Mouse (Mus musculus) adrenal gland, postnatal 25 days (tissue): ENCODE results near the gene Dapk3. TPM values are rescaled to one million over a fixed set of nuclear protein-coding genes. Genes with fewer than 3 reads are reported as not detected.

Experiments
- DNase-seq: peaks from one replicate; pipeline ENCODE4 v3.0.0; 2021; ENCODE audit warnings: mixed read lengths
- total RNA-seq: library from RNA; stranded (reverse); gene quantifications from 2 replicates; pipeline ENCODE4 v1.2.3, GENCODE M21; 2021

Dapk3 gene
- total RNA-seq, 1 experiment from 2014 or later, result 76.5 TPM

GRCm38 (mm10) chr10:81240876-81241275, 58.1 kb downstream of the Dapk3 start:
- DNase-seq, result peak; percentile 65

GRCm38 (mm10) chr10:81242021-81242420, 59.2 kb downstream of the Dapk3 start:
- DNase-seq, result no peak

Other genes with a start within 250 kb of the Dapk3 start
- gene Gng7, start 168.1 kb upstream of the Dapk3 start, total RNA-seq, result 4.5 and 7.8 TPM in 2 replicates
- gene Diras1, start 157.3 kb upstream of the Dapk3 start, total RNA-seq, result 1.9 and 2.9 TPM in 2 replicates
- gene Slc39a3, start 145.6 kb upstream of the Dapk3 start, total RNA-seq, result 45.1 and 80.7 TPM in 2 replicates
- 198 and 223 TPM in 2 replicates for gene Sgta, start 122.8 kb upstream of the Dapk3 start, total RNA-seq
- gene Thop1, start 113.0 kb upstream of the Dapk3 start, total RNA-seq, result 54.3 and 80.2 TPM in 2 replicates
- 1.6 and 2.7 TPM in 2 replicates for gene Creb3l3, start 84.1 kb upstream of the Dapk3 start, total RNA-seq
- gene Map2k2, start 77.1 kb upstream of the Dapk3 start, total RNA-seq, result 182 and 184 TPM in 2 replicates
- 72.8 and 96.8 TPM in 2 replicates for gene Zbtb7a, start 47.8 kb upstream of the Dapk3 start, total RNA-seq
- gene Pias4, start 15.1 kb upstream of the Dapk3 start, total RNA-seq, result 33.1 and 36.9 TPM in 2 replicates
- 1,495 and 1,572 TPM in 2 replicates for gene Eef2, start 6.4 kb upstream of the Dapk3 start, total RNA-seq
- gene 4930442H23Rik, start 844 bp downstream of the Dapk3 start, total RNA-seq, result not detected in 2 replicates
- not detected in 2 replicates for gene Nmrk2, start 19.0 kb downstream of the Dapk3 start, total RNA-seq
- 1.0 and 2.8 TPM in 2 replicates for gene Atcay, start 47.8 kb downstream of the Dapk3 start, total RNA-seq
- gene Zfr2, start 50.1 kb downstream of the Dapk3 start, total RNA-seq, result 14.0 and 22.3 TPM in 2 replicates
- 0.82 and 1.4 TPM in 2 replicates for gene Matk, start 69.9 kb downstream of the Dapk3 start, total RNA-seq
- 116 and 128 TPM in 2 replicates for gene Mrpl54, start 83.9 kb downstream of the Dapk3 start, total RNA-seq
- gene Apba3, start 84.0 kb downstream of the Dapk3 start, total RNA-seq, result 70.4 and 110 TPM in 2 replicates
- 0.18 TPM in 1 of 2 replicates, not detected in the other for gene Tjp3, start 108.6 kb downstream of the Dapk3 start, total RNA-seq
- 44.6 and 51.8 TPM in 2 replicates for gene Pip5k1c, start 110.0 kb downstream of the Dapk3 start, total RNA-seq
- 44.0 and 45.7 TPM in 2 replicates for gene Cactin, start 138.1 kb downstream of the Dapk3 start, total RNA-seq
- 65.7 and 69.5 TPM in 2 replicates for gene Tbxa2r, start 145.7 kb downstream of the Dapk3 start, total RNA-seq
- 4.5 and 4.7 TPM in 2 replicates for gene Gipc3, start 160.3 kb downstream of the Dapk3 start, total RNA-seq
- 102 and 111 TPM in 2 replicates for gene Hmg20b, start 167.5 kb downstream of the Dapk3 start, total RNA-seq
- gene Mfsd12, start 174.5 kb downstream of the Dapk3 start, total RNA-seq, result 14.3 and 21.6 TPM in 2 replicates
- 1.4 and 2.4 TPM in 2 replicates for gene 4930404N11Rik, start 182.8 kb downstream of the Dapk3 start, total RNA-seq
- gene Fzr1, start 195.5 kb downstream of the Dapk3 start, total RNA-seq, result 49.3 and 51.6 TPM in 2 replicates
- gene Dohh, start 201.4 kb downstream of the Dapk3 start, total RNA-seq, result 48.4 and 52.7 TPM in 2 replicates
- gene Gm48551, start 201.5 kb downstream of the Dapk3 start, total RNA-seq, result 1.7 TPM in 2 replicates
- 1.5 TPM in 1 of 2 replicates, not detected in the other for gene Gm48552, start 206.0 kb downstream of the Dapk3 start, total RNA-seq
- gene Smim24, start 210.0 kb downstream of the Dapk3 start, total RNA-seq, result 1.4 TPM in 1 of 2 replicates, not detected in the other